Mouse (Mus musculus) heart, adult 2 months (tissue): ENCODE results near the gene Slfn14.

Source experiments
- CTCF ChIP-seq: fragments of 200-600 bp; IDR thresholded peaks from 2 replicates; pipeline ENCODE4 v1.8.1; 2022; ENCODE audit warnings: antibody characterized with exemption, mild to moderate bottlenecking, moderate library complexity
- EP300 ChIP-seq: fragments of 200-500 bp; IDR thresholded peaks from 2 replicates; pipeline ENCODE4 v1.6.1; 2011; ENCODE audit warnings: low read depth, low read length, control low read depth; ENCODE audit not compliant: insufficient read depth
- POLR2A ChIP-seq: fragments of 200-500 bp; IDR thresholded peaks from 2 replicates; pipeline ENCODE4 v1.6.1; 2011; ENCODE audit warnings: mild to moderate bottlenecking, low read depth, low read length, control low read depth; ENCODE audit not compliant: insufficient read depth

GRCm38 (mm10) chr11:83230966-83231365 is 55.6 kb downstream of the Slfn14 start:
- TF ChIP-seq CTCF (peak; percentile 68), POLR2A (no peak), EP300 (no peak)
